24 mouse cellular contexts compared by ENCODE assay signal in genomic region chr10:44006815-44007214, GRCm38 (mm10).
DNase-seq lines count a peak whose midpoint lies in the region; ATAC-seq and TF ChIP-seq lines count a peak whose summit lies in the region.
"Had no signal": no experiment of that assay in that cellular context is flagged by ENCODE, and none has a peak within 500 bp of the region (broad histone marks: within the 10 kb centered on the region; RNA-seq: fewer than 3 reads in every experiment).

No protein-coding gene starts in this region.

- 76% methylated on average over 4 of the region's 4 CpGs for WGBS in embryonic facial prominence, embryonic 14.5 days
- 81% methylated on average over 4 of the region's 4 CpGs for WGBS in embryonic facial prominence, embryonic 10.5 days
- WGBS in kidney, postnatal 0 days, result 73% methylated on average over 4 of the region's 4 CpGs
- 61% methylated on average over 4 of the region's 4 CpGs for WGBS in stomach, postnatal 0 days

- peaks cover 17% of the 10 kb centered on the region for H3K4me1 ChIP-seq in embryonic facial prominence, embryonic 14.5 days (ENCODE audit: control insufficient read depth, insufficient read depth, low read length)
- H3K4me1 ChIP-seq in embryonic facial prominence, embryonic 10.5 days, result peaks cover 38% of the 10 kb centered on the region
- peaks cover 3% of the 10 kb centered on the region; the same call in 1 of the 2 replicates for H3K4me1 ChIP-seq in kidney, postnatal 0 days (replicated peaks; ENCODE audit: insufficient read depth, low read length)
- peaks cover 3% of the 10 kb centered on the region; the same call in 1 of the 2 replicates for H3K4me1 ChIP-seq in stomach, postnatal 0 days (replicated peaks; ENCODE audit: control insufficient read depth, insufficient read depth)

- no peak for ATAC-seq in embryonic facial prominence, embryonic 14.5 days (ENCODE audit: low read depth)
- ATAC-seq in kidney, postnatal 0 days (replicated peaks; ENCODE audit: low FRiP score, low read depth), result no peak
- no peak for ATAC-seq in stomach, postnatal 0 days (ENCODE audit: low FRiP score, low TSS enrichment)

- no peaks in the 10 kb centered on the region for H3K9me3 ChIP-seq in embryonic facial prominence, embryonic 14.5 days (ENCODE audit: control insufficient read depth, low read length)
- H3K9me3 ChIP-seq in embryonic facial prominence, embryonic 10.5 days, result no peaks in the 10 kb centered on the region
- no peaks in the 10 kb centered on the region for H3K9me3 ChIP-seq in kidney, postnatal 0 days (replicated peaks; ENCODE audit: low read length)
- no peaks in the 10 kb centered on the region for H3K9me3 ChIP-seq in stomach, postnatal 0 days (ENCODE audit: control insufficient read depth, low read length)
- H3K9me3 ChIP-seq: embryonic facial prominence, embryonic 13.5 days; forebrain, embryonic 13.5 days; heart, embryonic 10.5 days; heart, embryonic 15.5 days; hindbrain, embryonic 12.5 days; limb, embryonic 12.5 days had no signal

- H3K27ac ChIP-seq in embryonic facial prominence, embryonic 14.5 days (replicated peaks; ENCODE audit: low read depth, low read length), result no peak overlapping the region
- no peak overlapping the region for H3K27ac ChIP-seq in embryonic facial prominence, embryonic 10.5 days (replicated peaks)
- peak overlapping the region; percentile 69; the same call in 1 of the 2 replicates for H3K27ac ChIP-seq in kidney, postnatal 0 days
- peak overlapping the region; percentile 83; the same call in 1 of the 2 replicates for H3K27ac ChIP-seq in stomach, postnatal 0 days (replicated peaks)
- H3K27ac ChIP-seq: embryonic facial prominence, embryonic 13.5 days; forebrain, embryonic 13.5 days; heart, embryonic 10.5 days; heart, embryonic 15.5 days; hindbrain, embryonic 12.5 days; hindbrain, postnatal 0 days; limb, embryonic 12.5 days; liver, embryonic 14.5 days had no signal

- H3K4me3 ChIP-seq in embryonic facial prominence, embryonic 14.5 days (ENCODE audit: low read depth, low read length), result no peak overlapping the region; the same call in 1 of the 2 replicates
- H3K4me3 ChIP-seq in embryonic facial prominence, embryonic 10.5 days, result no peak overlapping the region
- no peak overlapping the region for H3K4me3 ChIP-seq in kidney, postnatal 0 days (replicated peaks; ENCODE audit: low read depth, low read length)
- H3K4me3 ChIP-seq in stomach, postnatal 0 days (ENCODE audit: low read depth, low read length), result no peak overlapping the region
- H3K4me3 ChIP-seq: erythroblast, embryonic 14.5 days had no signal

- TF ChIP-seq CTCF in kidney, postnatal 0 days (IDR thresholded peaks at IDR 0.05; ENCODE audit: low read depth), result no peak
- no peak for TF ChIP-seq CTCF in stomach, postnatal 0 days (IDR thresholded peaks at IDR 0.05; ENCODE audit: low read depth)

- peaks cover 52% of the 10 kb centered on the region for H3K27me3 ChIP-seq in embryonic facial prominence, embryonic 14.5 days (replicated peaks; ENCODE audit: control insufficient read depth, insufficient read depth, low read length)
- H3K27me3 ChIP-seq in embryonic facial prominence, embryonic 10.5 days (replicated peaks; ENCODE audit: low read depth, poor library complexity, severe bottlenecking), result peaks cover 72% of the 10 kb centered on the region
- peaks cover 21% of the 10 kb centered on the region for H3K27me3 ChIP-seq in kidney, postnatal 0 days (ENCODE audit: insufficient read depth, low read length)
- H3K27me3 ChIP-seq in stomach, postnatal 0 days (ENCODE audit: control insufficient read depth, insufficient read depth, low read length), result 0 out of 2 replicates have a peak, but pooled peaks cover 2% of the 10 kb centered on the region
- H3K27me3 ChIP-seq: Patski had no signal

- no peak overlapping the region for H3K9ac ChIP-seq in embryonic facial prominence, embryonic 14.5 days (ENCODE audit: low read depth, low read length)
- H3K9ac ChIP-seq in kidney, postnatal 0 days (ENCODE audit: low read depth, low read length), result no peak overlapping the region
- H3K9ac ChIP-seq in stomach, postnatal 0 days (ENCODE audit: low read length), result no peak overlapping the region
- H3K9ac ChIP-seq: embryonic facial prominence, embryonic 13.5 days; forebrain, embryonic 13.5 days; heart, embryonic 15.5 days; hindbrain, embryonic 12.5 days; limb, embryonic 12.5 days; liver, embryonic 14.5 days had no signal

- DNase-seq in embryonic facial prominence, embryonic 14.5 days (ENCODE audit: low spot score), result no peak
- DNase-seq in embryonic facial prominence, embryonic 10.5 days (ENCODE audit: low spot score), result no peak
- DNase-seq in kidney, postnatal 0 days (ENCODE audit: low spot score), result no peak
- DNase-seq in kidney, postnatal 4 days, result no peak
- peak; percentile 76 for DNase-seq in adipocyte (ENCODE audit: low spot score)
- no peak for DNase-seq in stomach, postnatal 0 days (ENCODE audit: low spot score)
- DNase-seq in retina, embryonic 14.5 days (ENCODE audit: low spot score), result no peak
- DNase-seq: adrenal gland, postnatal 25 days; cerebellum, adult 11-12 months; cerebellum, adult 9-11 months; gastrocnemius, postnatal 10 days; lung, postnatal 14 days; right cerebral cortex, postnatal 14 days; thymus, postnatal 4 days had no signal

- no peak for TF ChIP-seq EP300 in stomach, postnatal 0 days (optimal IDR thresholded peaks at IDR 0.05)

- no peaks in the 10 kb centered on the region for H3K36me3 ChIP-seq in embryonic facial prominence, embryonic 14.5 days (ENCODE audit: control insufficient read depth, insufficient read depth, low read length)
- no peaks in the 10 kb centered on the region for H3K36me3 ChIP-seq in embryonic facial prominence, embryonic 10.5 days (replicated peaks)
- no peaks in the 10 kb centered on the region for H3K36me3 ChIP-seq in kidney, postnatal 0 days (ENCODE audit: insufficient read depth, low read length)
- H3K36me3 ChIP-seq in stomach, postnatal 0 days (ENCODE audit: control insufficient read depth, insufficient read depth, low read length), result no peaks in the 10 kb centered on the region
- H3K36me3 ChIP-seq: embryonic facial prominence, embryonic 13.5 days; heart, embryonic 10.5 days; heart, embryonic 15.5 days; hindbrain, embryonic 12.5 days; limb, embryonic 12.5 days had no signal

- H3K4me2 ChIP-seq in embryonic facial prominence, embryonic 14.5 days (ENCODE audit: low read depth, low read length), result 0 out of 2 replicates have a peak overlapping the region, but pooled peaks have one; percentile 73
- peak overlapping the region; percentile 72; the same call in 1 of the 2 replicates for H3K4me2 ChIP-seq in kidney, postnatal 0 days (ENCODE audit: low read length)
- no peak overlapping the region; the same call in 1 of the 2 replicates for H3K4me2 ChIP-seq in stomach, postnatal 0 days (replicated peaks; ENCODE audit: low read depth)

Comparison
In these comparisons a context has a peak if more than half of its experiments do, and no peak if none do; other contexts are left out.
1. H3K27ac ChIP-seq: peak in kidney, postnatal 0 days (single experiment) and stomach, postnatal 0 days (single experiment); none in embryonic facial prominence, embryonic 14.5 days (single experiment) and embryonic facial prominence, embryonic 10.5 days (single experiment).